Mouse (Mus musculus) myocyte (in vitro differentiated cells): ENCODE measurements at regions not wholly inside any gene's neighbourhood (a gene's known extent, or its start where the extent isn't known, plus 50 kb on each side); places are given as distances from the start of the nearest gene placed in this dataset.
A peak's percentile ranks its signal among the peaks of the same experiment; 100 is the strongest.

ENCODE experiments used
- H3K27me3 ChIP-seq: one replicate; pipeline ENCODE4 v1.6.1; 2011; ENCODE audit not compliant: control insufficient read depth, insufficient read depth, insufficient read length
- H3K36me3 ChIP-seq: one replicate; pipeline ENCODE4 v1.6.1; 2011; ENCODE audit not compliant: control insufficient read depth, insufficient read depth
- H3K4me2 ChIP-seq: one replicate; pipeline ENCODE4 v1.6.1; 2011; ENCODE audit warnings: low read depth, control low read depth
- H3K4me3 ChIP-seq: one replicate; pipeline ENCODE4 v1.5.1; 2011; ENCODE audit warnings: mild to moderate bottlenecking, control low read depth, moderate library complexity
- H3K79me2 ChIP-seq: one replicate; pipeline ENCODE4 v1.6.1; 2011; ENCODE audit not compliant: control insufficient read depth, insufficient read depth
- H3ac ChIP-seq: one replicate; pipeline ENCODE4 v1.6.1; 2011; ENCODE audit not compliant: control insufficient read depth, insufficient read length
- CEBPB ChIP-seq: IDR thresholded peaks from 2 replicates; pipeline ENCODE4 v1.6.1; 2011; ENCODE audit warnings: mild to moderate bottlenecking, moderate library complexity; ENCODE audit not compliant: poor library complexity, insufficient read depth, severe bottlenecking
- E2F4 ChIP-seq: IDR thresholded peaks from one replicate; pipeline ENCODE4 v1.6.1; 2011; ENCODE audit warnings: mild to moderate bottlenecking, control low read depth, moderate library complexity; ENCODE audit not compliant: insufficient read depth
- MAX ChIP-seq: IDR thresholded peaks from one replicate; pipeline ENCODE4 v1.6.1; 2011; ENCODE audit warnings: low read depth, mild to moderate bottlenecking, control low read depth
- MYOD1 ChIP-seq, 3 experiments: IDR thresholded peaks; one replicate each; pipeline ENCODE4 v1.6.1; 2011; ENCODE audit warnings: control low read depth in 2 of 3, low read depth in 2 of 3, mild to moderate bottlenecking in 2 of 3, moderate library complexity in 1 of 3; ENCODE audit not compliant: insufficient read length in 2 of 3, control insufficient read depth in 1 of 3
- MYOG ChIP-seq, 3 experiments: IDR thresholded peaks; one replicate each; pipeline ENCODE4 v1.6.1; 2011; ENCODE audit warnings: control low read depth in 2 of 3, low read depth in 2 of 3, mild to moderate bottlenecking in 2 of 3; ENCODE audit not compliant: insufficient read length in 2 of 3, control insufficient read depth in 1 of 3, insufficient read depth in 1 of 3
- POLR2A ChIP-seq: IDR thresholded peaks from one replicate; pipeline ENCODE4 v1.6.1; 2011; ENCODE audit warnings: low read depth, mild to moderate bottlenecking, control low read depth, moderate library complexity; ENCODE audit not compliant: insufficient read length
- POLR2AphosphoS2 ChIP-seq: IDR thresholded peaks from one replicate; pipeline ENCODE4 v1.6.1; 2011; ENCODE audit warnings: low read depth, control low read depth; ENCODE audit not compliant: insufficient read length
- REST ChIP-seq: IDR thresholded peaks from one replicate; pipeline ENCODE4 v1.6.1; 2011; ENCODE audit warnings: mild to moderate bottlenecking, control low read depth, moderate library complexity; ENCODE audit not compliant: insufficient read depth, insufficient read length
- SRF ChIP-seq: IDR thresholded peaks from one replicate; pipeline ENCODE4 v1.6.1; 2011; ENCODE audit warnings: low read depth; ENCODE audit not compliant: control insufficient read depth, insufficient read length
- TCF12 ChIP-seq: IDR thresholded peaks from one replicate; pipeline ENCODE4 v1.6.1; 2011; ENCODE audit warnings: mild to moderate bottlenecking, control low read depth; ENCODE audit not compliant: poor library complexity, insufficient read depth, severe bottlenecking
- TCF3 ChIP-seq: IDR thresholded peaks from one replicate; pipeline ENCODE4 v1.6.1; 2011; ENCODE audit warnings: low read depth, control low read depth; ENCODE audit not compliant: insufficient read length
- USF1 ChIP-seq: IDR thresholded peaks from one replicate; pipeline ENCODE4 v1.6.1; 2011; ENCODE audit warnings: low read depth, mild to moderate bottlenecking, control low read depth, moderate library complexity

DNA sequence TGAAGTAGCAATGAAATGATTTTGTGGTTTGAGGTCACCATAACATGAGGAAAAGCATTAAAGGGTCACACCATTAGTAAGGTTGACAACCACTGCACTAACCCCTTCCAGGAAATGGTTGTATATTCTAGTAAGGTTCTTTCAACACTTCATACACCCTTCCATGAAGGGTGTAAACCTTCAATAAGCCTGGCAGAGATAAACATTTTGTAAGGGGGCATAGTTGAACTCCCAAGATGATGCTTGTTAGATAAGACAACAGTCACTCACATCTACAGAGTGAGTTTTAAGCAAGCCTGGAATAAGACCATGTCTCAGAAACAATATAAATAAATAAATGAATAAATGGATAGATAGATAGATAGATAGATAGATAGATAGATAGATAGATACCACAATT is 171.1 kb downstream of the Tmsb4x start:
- H3K27me3 ChIP-seq = no peaks in the 10 kb centered on the region
- H3K79me2 ChIP-seq = no peaks in the 10 kb centered on the region
- H3ac ChIP-seq = no peak overlapping the region
- no peak overlapping the region for H3K4me2 ChIP-seq
- no peak overlapping the region for H3K4me3 ChIP-seq
- no peak for TF ChIP-seq REST
- no peak for TF ChIP-seq CEBPB
- TF ChIP-seq MYOG (IDR thresholded peaks at IDR 0.05; ENCODE audit: control insufficient read depth in 1 of 3, insufficient read depth in 1 of 3, insufficient read length in 2 of 3, low read depth in 2 of 3) = no peak
- no peak for TF ChIP-seq TCF3
- no peak for TF ChIP-seq MAX
- TF ChIP-seq POLR2AphosphoS2 = no peak
- no peak for TF ChIP-seq SRF
- TF ChIP-seq TCF12 = no peak
- no peak for TF ChIP-seq E2F4
- TF ChIP-seq MYOD1 (IDR thresholded peaks at IDR 0.05; ENCODE audit: control insufficient read depth in 1 of 3, insufficient read length in 2 of 3, low read depth in 2 of 3) = no peak
- no peak for TF ChIP-seq USF1
- TF ChIP-seq POLR2A = no peak
- H3K36me3 ChIP-seq = no peaks in the 10 kb centered on the region

GRCm38 (mm10) chrX:167036355-167036754 is 172.8 kb downstream of the Tmsb4x start:
- Histone ChIP-seq H3ac (no peak overlapping the region), H3K36me3 (no peaks in the 10 kb centered on the region), H3K27me3 (no peaks in the 10 kb centered on the region), H3K4me2 (no peak overlapping the region), H3K4me3 (no peak overlapping the region), H3K79me2 (no peaks in the 10 kb centered on the region)
- TF ChIP-seq MAX (no peak), SRF (no peak), REST (no peak), E2F4 (no peak), POLR2A (no peak), MYOD1 (IDR thresholded peaks at IDR 0.05; ENCODE audit: control insufficient read depth in 1 of 3, insufficient read length in 2 of 3, low read depth in 2 of 3) (no peak), CEBPB (no peak), TCF12 (no peak), POLR2AphosphoS2 (no peak), TCF3 (no peak), USF1 (no peak)

- Histone ChIP-seq H3K4me3 (no peak overlapping the region), H3ac (no peak overlapping the region), H3K4me2 (no peak overlapping the region), H3K79me2 (no peaks in the 10 kb centered on the region), H3K36me3 (no peaks in the 10 kb centered on the region), H3K27me3 (no peaks in the 10 kb centered on the region)
- TF ChIP-seq MAX = no peak
- TF ChIP-seq TCF12 = no peak
- no peak for TF ChIP-seq MYOG (IDR thresholded peaks at IDR 0.05; ENCODE audit: control insufficient read depth in 1 of 3, insufficient read depth in 1 of 3, insufficient read length in 2 of 3, low read depth in 2 of 3)
- TF ChIP-seq SRF = no peak
- TF ChIP-seq MYOD1 (IDR thresholded peaks at IDR 0.05; ENCODE audit: control insufficient read depth in 1 of 3, insufficient read length in 2 of 3, low read depth in 2 of 3) = no peak
- no peak for TF ChIP-seq E2F4
- TF ChIP-seq USF1 = no peak
- TF ChIP-seq POLR2AphosphoS2 = no peak
- no peak for TF ChIP-seq REST
- TF ChIP-seq CEBPB = no peak
Measured at GRCm38 (mm10) chrX:167035639-167036038, 173.5 kb downstream of the Tmsb4x start.

DNA sequence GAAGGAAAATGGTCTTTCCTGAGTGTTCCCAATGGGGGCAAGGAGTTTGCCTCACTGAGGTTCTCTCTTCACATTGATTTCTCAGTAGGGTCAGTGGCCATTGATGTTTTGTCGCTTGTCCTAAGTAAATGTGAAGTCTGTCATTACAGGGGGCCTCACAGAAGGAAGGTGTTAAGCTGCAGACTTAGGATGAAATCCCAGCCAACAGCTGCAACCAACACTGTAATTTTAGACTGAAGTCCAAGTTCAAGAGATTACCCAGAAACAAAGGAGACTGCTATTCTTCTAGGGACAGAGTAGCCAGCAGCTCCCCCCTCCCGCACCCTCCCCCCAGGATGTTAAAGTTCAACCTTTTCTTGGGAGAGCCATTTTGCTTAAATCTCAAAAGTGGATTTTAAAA is 176.0 kb downstream of the Tmsb4x start:
- Histone ChIP-seq H3ac (no peak overlapping the region), H3K27me3 (no peaks in the 10 kb centered on the region), H3K4me3 (no peak overlapping the region), H3K4me2 (peak overlapping the region; percentile 60), H3K79me2 (no peaks in the 10 kb centered on the region), H3K36me3 (no peaks in the 10 kb centered on the region)
- TF ChIP-seq USF1 (no peak), TCF12 (peak; percentile 49), POLR2AphosphoS2 (no peak), MYOD1 (IDR thresholded peaks at IDR 0.05; ENCODE audit: control insufficient read depth in 1 of 3, insufficient read length in 2 of 3, low read depth in 2 of 3) (peak; percentile 13 to 52 (median 48)), MYOG (IDR thresholded peaks at IDR 0.05; ENCODE audit: control insufficient read depth in 1 of 3, insufficient read depth in 1 of 3, insufficient read length in 2 of 3, low read depth in 2 of 3) (peak in 1 of 3 experiments; percentile 42), REST (no peak)

GRCm38 (mm10) chrX:167032586-167032985 is 176.5 kb downstream of the Tmsb4x start:
- TF ChIP-seq USF1 (no peak), TCF12 (no peak), SRF (no peak), TCF3 (no peak), POLR2AphosphoS2 (no peak), MAX (no peak), REST (no peak), MYOG (IDR thresholded peaks at IDR 0.05; ENCODE audit: control insufficient read depth in 1 of 3, insufficient read depth in 1 of 3, insufficient read length in 2 of 3, low read depth in 2 of 3) (no peak)
- H3K79me2 ChIP-seq = no peaks in the 10 kb centered on the region
- H3ac ChIP-seq = no peak overlapping the region
- H3K27me3 ChIP-seq = no peaks in the 10 kb centered on the region
- no peak overlapping the region for H3K4me3 ChIP-seq
- H3K4me2 ChIP-seq = peak overlapping the region; percentile 60
- H3K36me3 ChIP-seq = no peaks in the 10 kb centered on the region
